ENCODE assay signal across 9 mouse cellular contexts in the genomic region with DNA sequence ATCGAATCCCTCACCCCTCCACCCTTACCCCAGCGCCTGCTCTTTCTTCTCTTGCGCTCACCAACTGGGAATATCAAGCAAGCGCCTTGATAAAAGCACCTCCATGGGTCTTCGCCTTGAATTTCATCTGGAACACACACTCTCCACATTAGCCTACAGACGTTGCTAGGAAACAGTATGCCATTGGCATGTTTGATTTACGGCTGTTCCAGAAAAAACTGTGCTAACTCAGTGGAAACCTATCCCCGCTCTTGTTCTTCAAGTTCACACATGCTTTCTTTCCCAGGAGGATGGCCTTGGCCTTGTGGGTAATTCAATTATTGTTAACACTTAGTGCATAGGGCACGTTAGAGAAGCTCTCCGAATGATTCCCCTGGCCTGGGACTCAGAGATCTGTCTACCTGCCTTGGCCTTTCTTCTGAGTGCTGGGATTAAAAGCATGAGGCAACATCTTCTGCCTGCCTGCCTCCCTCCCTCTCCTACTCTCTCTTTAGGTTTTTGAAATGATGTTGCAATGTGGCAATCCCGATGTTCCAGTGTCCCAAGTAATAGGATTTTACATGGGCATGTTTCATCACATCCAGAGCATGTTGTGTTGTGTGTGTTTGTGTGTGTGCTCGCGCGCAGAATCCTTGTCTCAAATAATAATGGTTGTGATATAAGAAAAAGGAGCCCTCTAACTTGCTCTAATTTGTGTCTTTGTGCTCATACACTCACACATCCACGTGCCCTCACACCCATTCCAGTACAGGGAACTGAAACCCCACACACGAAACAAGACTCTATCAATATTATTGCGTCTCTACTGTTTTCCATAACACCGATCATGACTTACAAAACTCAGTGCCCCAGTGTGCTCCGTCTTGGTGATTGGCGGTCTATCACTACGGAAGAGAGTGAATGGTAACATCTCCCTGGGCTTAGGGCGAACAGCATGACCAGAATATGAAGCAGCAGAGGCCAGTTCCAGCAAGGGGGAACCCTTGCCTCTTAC. TPM values are rescaled to one million over a fixed set of nuclear protein-coding genes. Genes with fewer than 3 reads are reported as not detected.
A peak's percentile ranks its signal among the peaks of the same experiment; 100 is the strongest.
DNase-seq lines count a peak whose midpoint lies in the region; ATAC-seq lines count a peak whose summit lies in the region.
"Had no signal": no experiment of that assay in that cellular context is flagged by ENCODE, and none has a peak within 500 bp of the region (broad histone marks: within the 10 kb centered on the region; RNA-seq: fewer than 3 reads in every experiment).

No protein-coding gene starts in this region.

- no peaks in the 10 kb centered on the region for H3K27me3 ChIP-seq in forebrain, embryonic 15.5 days
- no peaks in the 10 kb centered on the region for H3K27me3 ChIP-seq in liver, embryonic 13.5 days
- H3K27me3 ChIP-seq in stomach, embryonic 15.5 days (replicated peaks): no peaks in the 10 kb centered on the region

- peaks cover 37% of the 10 kb centered on the region for H3K4me1 ChIP-seq in forebrain, embryonic 15.5 days
- H3K4me1 ChIP-seq in liver, embryonic 13.5 days (replicated peaks): peaks cover 56% of the 10 kb centered on the region
- peaks cover 18% of the 10 kb centered on the region for H3K4me1 ChIP-seq in stomach, embryonic 15.5 days

- no peak overlapping the region for H3K4me3 ChIP-seq in forebrain, embryonic 15.5 days
- H3K4me3 ChIP-seq in liver, embryonic 13.5 days (replicated peaks): peak overlapping the region; percentile 73
- H3K4me3 ChIP-seq in stomach, embryonic 15.5 days (replicated peaks): no peak overlapping the region

- DNase-seq in lung, postnatal 36 days: peak; percentile 45
- DNase-seq in lung, postnatal 14 days: no peak
- DNase-seq in liver, embryonic 13.5 days: no peak
- no peak for DNase-seq in gastrocnemius, postnatal 25 days
- DNase-seq in heart, postnatal 25 days (ENCODE audit: low spot score): no peak
- no peak for DNase-seq in yolk sac, embryonic 10.5 days (ENCODE audit: low spot score)
- DNase-seq: left cerebral cortex, postnatal 4 days had no signal

- 62% methylated on average over 22 of the region's 22 CpGs for WGBS in forebrain, embryonic 15.5 days
- 62% methylated on average over 22 of the region's 22 CpGs for WGBS in liver, embryonic 13.5 days (ENCODE audit: insufficient replicate concordance)
- 73% methylated on average over 22 of the region's 22 CpGs for WGBS in stomach, embryonic 15.5 days

- intact Hi-C loops in heart, postnatal 25 days (cut with DNase I): no loop called here

- peak overlapping the region; percentile 0; the same call in 1 of the 2 replicates for H3K27ac ChIP-seq in forebrain, embryonic 15.5 days (replicated peaks)
- peak overlapping the region; percentile 55 for H3K27ac ChIP-seq in liver, embryonic 13.5 days
- H3K27ac ChIP-seq in stomach, embryonic 15.5 days: peak overlapping the region; percentile 44

- H3K36me3 ChIP-seq in forebrain, embryonic 15.5 days: 0 out of 2 replicates have a peak, but pooled peaks cover 7% of the 10 kb centered on the region
- H3K36me3 ChIP-seq in liver, embryonic 13.5 days: peaks cover 30% of the 10 kb centered on the region
- H3K36me3 ChIP-seq in stomach, embryonic 15.5 days: peaks cover 13% of the 10 kb centered on the region; the same call in 1 of the 2 replicates

- no peak; the same call in 1 of the 2 replicates for ATAC-seq in forebrain, embryonic 15.5 days (replicated peaks)
- ATAC-seq in liver, embryonic 13.5 days (ENCODE audit: low read depth): no peak
- ATAC-seq in stomach, embryonic 15.5 days (ENCODE audit: insufficient read depth, low FRiP score, low read depth): no peak

- peak overlapping the region; percentile 97 for H3K4me2 ChIP-seq in forebrain, embryonic 15.5 days (replicated peaks)
- peak overlapping the region; percentile 89 for H3K4me2 ChIP-seq in liver, embryonic 13.5 days
- H3K4me2 ChIP-seq in stomach, embryonic 15.5 days: peak overlapping the region; percentile 94

- no peaks in the 10 kb centered on the region for H3K9me3 ChIP-seq in forebrain, embryonic 15.5 days
- H3K9me3 ChIP-seq in liver, embryonic 13.5 days (replicated peaks): no peaks in the 10 kb centered on the region
- no peaks in the 10 kb centered on the region for H3K9me3 ChIP-seq in stomach, embryonic 15.5 days

- H3K9ac ChIP-seq in forebrain, embryonic 15.5 days (replicated peaks): no peak overlapping the region
- peak overlapping the region; percentile 77 for H3K9ac ChIP-seq in liver, embryonic 13.5 days
- H3K9ac ChIP-seq in stomach, embryonic 15.5 days: no peak overlapping the region

RNA-seq across cellular contexts. Expression of a gene that starts 2.8 kb away (rescaled TPM):
- 188 and 194 TPM in 2 replicates for polyA plus RNA-seq in forebrain, embryonic 15.5 days (2015; fragmentation: Nextera tagmentation; extraction: Ambion mirVana)
- polyA plus RNA-seq in liver, embryonic 13.5 days (2015; fragmentation: Nextera tagmentation; extraction: Ambion mirVana): 305 and 316 TPM in 2 replicates
- polyA plus RNA-seq in stomach, embryonic 15.5 days (2015; fragmentation: Nextera tagmentation; extraction: Ambion mirVana): 272 and 344 TPM in 2 replicates
- 1 to 10 TPM; 2.5 to 7.2 TPM for total RNA-seq in gastrocnemius, postnatal 25 days (2021)
- 1 to 10 TPM; 2.2 to 3.1 TPM for total RNA-seq in heart, postnatal 25 days (2021)

RNA-seq across cellular contexts. Expression of a gene that starts 45.3 kb away (rescaled TPM):
- 15.5 and 16.0 TPM in 2 replicates for polyA plus RNA-seq in forebrain, embryonic 15.5 days (2015; fragmentation: Nextera tagmentation; extraction: Ambion mirVana)
- polyA plus RNA-seq in liver, embryonic 13.5 days (2015; fragmentation: Nextera tagmentation; extraction: Ambion mirVana): 2.0 and 2.8 TPM in 2 replicates
- polyA plus RNA-seq in stomach, embryonic 15.5 days (2015; fragmentation: Nextera tagmentation; extraction: Ambion mirVana): 5.8 and 6.1 TPM in 2 replicates
- total RNA-seq in gastrocnemius, postnatal 25 days (2021): 1 to 10 TPM in 1 of 2 experiments, under 1 TPM in 1; 0.88 to 1.0 TPM
- 1 to 10 TPM; 5.6 to 6.8 TPM for total RNA-seq in heart, postnatal 25 days (2021)

RNA-seq across cellular contexts. Expression of a gene that starts 56.7 kb away (rescaled TPM):
- 7.6 and 8.2 TPM in 2 replicates for polyA plus RNA-seq in forebrain, embryonic 15.5 days (2015; fragmentation: Nextera tagmentation; extraction: Ambion mirVana)
- 41.9 and 42.6 TPM in 2 replicates for polyA plus RNA-seq in liver, embryonic 13.5 days (2015; fragmentation: Nextera tagmentation; extraction: Ambion mirVana)
- polyA plus RNA-seq in stomach, embryonic 15.5 days (2015; fragmentation: Nextera tagmentation; extraction: Ambion mirVana): 55.7 and 61.3 TPM in 2 replicates
- total RNA-seq in gastrocnemius, postnatal 25 days (2021): 1 to 10 TPM; 1.2 to 1.4 TPM
- total RNA-seq in heart, postnatal 25 days (2021): 10 to 100 TPM; 12.7 to 14.3 TPM

Comparison
In these comparisons a context has a peak if more than half of its experiments do, and no peak if none do; other contexts are left out.
1. H3K27ac ChIP-seq: peak in every context shown above with its lines; median percentile 55 in liver, embryonic 13.5 days; 44 in stomach, embryonic 15.5 days; 0 in forebrain, embryonic 15.5 days.